Mouse (Mus musculus): Measurements from ENCODE around the gene Smarcb1.

DNA sequence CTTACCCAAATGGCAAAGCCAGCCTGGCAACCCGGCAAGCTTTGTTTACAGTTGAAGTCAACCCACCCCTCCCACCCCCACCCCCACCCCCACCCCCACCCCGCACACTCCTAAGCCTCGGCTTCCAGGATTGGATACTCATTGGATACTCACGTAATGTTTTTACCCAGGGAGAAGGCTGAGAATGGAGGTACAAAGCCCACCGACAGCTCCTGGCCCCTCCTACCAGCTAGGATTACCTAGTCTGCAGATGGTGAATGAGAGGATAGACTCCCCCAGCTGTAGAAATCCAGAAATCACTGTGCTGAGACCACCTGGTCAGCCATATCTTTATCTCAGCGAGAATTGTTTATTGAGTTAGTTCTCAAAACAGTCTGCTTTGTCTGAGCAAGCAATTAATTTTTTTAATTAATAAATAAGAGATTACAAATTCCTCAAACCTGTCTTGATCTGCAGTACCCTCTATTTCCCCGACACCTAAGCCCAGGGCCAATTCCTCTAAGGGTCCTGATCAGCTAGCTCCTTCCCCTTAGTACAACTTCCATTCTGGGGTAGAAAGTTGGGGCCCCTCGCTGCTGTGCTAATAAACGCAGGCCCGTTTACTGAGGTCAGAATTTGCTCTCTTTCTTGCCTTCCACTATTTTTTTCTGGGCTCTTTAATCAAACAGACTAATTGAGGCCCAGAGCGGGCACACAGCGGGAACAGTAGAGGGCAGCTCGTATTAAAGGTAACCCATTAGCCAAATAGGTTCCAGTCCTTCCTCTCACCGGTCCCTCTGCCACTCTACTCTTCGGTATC, 38.8 kb downstream of the Smarcb1 start:
- no peak for TF ChIP-seq CHD2 (IDR thresholded peaks at IDR 0.05; ENCODE audit: low read depth, low read length)
- TF ChIP-seq ZC3H11A (IDR thresholded peaks at IDR 0.05; ENCODE audit: borderline replicate concordance, low read depth, low read length): no peak
- no peak for TF ChIP-seq HCFC1 (IDR thresholded peaks at IDR 0.05; ENCODE audit: borderline replicate concordance, insufficient read depth, low read length)

Data from ES-E14 (cell line).